Mouse (Mus musculus): Measurements from ENCODE around the gene Uts2b.

GRCm38 (mm10) chr16:27399719-27400253 is 29.7 kb upstream of the Uts2b start:
- TF ChIP-seq CTCF (IDR thresholded peaks at IDR 0.05; ENCODE audit: extremely low read depth, insufficient read length, insufficient replicate concordance, low read depth, low read length) (no peak), POLR2A (IDR thresholded peaks at IDR 0.05; ENCODE audit: low read depth, low read length) (no peak)

Data from small intestine, adult 2 months (tissue).